Mouse (Mus musculus) ES-E14 (cell line): ENCODE results near the gene Slc39a11.

ENCODE experiments used
- CHD2 ChIP-seq: IDR thresholded peaks from 2 replicates; pipeline ENCODE4 v1.6.1; 2014; ENCODE audit warnings: mild to moderate bottlenecking, low read depth, low read length, inconsistent platforms
- ZNF384 ChIP-seq: IDR thresholded peaks from 2 replicates; pipeline ENCODE4 v1.6.1; 2012; ENCODE audit warnings: low read depth, low read length, inconsistent platforms

DNA sequence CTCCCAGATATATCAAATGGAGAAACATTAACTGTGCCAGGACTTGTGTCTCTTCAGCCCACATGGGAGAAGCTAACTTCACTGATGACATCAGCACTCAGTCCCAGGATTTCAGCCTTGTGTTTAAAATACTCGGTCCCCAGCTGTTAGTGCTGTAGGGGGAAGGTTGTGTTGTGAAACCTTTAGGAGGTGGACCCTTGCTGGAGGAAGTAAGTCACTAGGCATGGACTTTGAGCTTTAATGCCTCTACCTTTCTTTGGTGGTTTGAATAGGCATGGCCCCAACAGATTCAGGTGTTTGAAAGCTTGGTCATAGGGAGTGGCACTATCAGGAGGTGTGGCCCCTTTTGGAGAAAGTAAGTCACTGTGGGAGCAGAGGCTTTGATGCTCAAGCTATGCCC lies 80.9 kb downstream of the Slc39a11 start:
- no peak for TF ChIP-seq CHD2
- TF ChIP-seq ZNF384: no peak
